Mouse (Mus musculus) MEL (cell line): Measurements from ENCODE around the gene Adar. TPM values are rescaled to one million over a fixed set of nuclear protein-coding genes. Genes with fewer than 3 reads are reported as not detected.

ENCODE experiments used
- DNase-seq: peaks from one replicate; pipeline ENCODE4 v3.0.0; 2011; ENCODE audit warnings: low read depth, low spot score
- H3K27ac ChIP-seq: 2 replicates; pipeline ENCODE4 v1.5.1; 2012; ENCODE audit warnings: low read depth, mild to moderate bottlenecking, control low read depth, low read length, moderate library complexity; ENCODE audit not compliant: control insufficient read depth
- H3K27me3 ChIP-seq, 2 experiments: fragments of 150-350 bp in 1 of 2; sonication (generic) in 1 of 2; 2 replicates each; pipeline ENCODE4 v1.6.1; 2012; ENCODE audit warnings: low read length in 2 of 2, mild to moderate bottlenecking in 2 of 2, improper control_type of control experiment in 1 of 2, moderate library complexity in 1 of 2; ENCODE audit not compliant: insufficient read depth in 2 of 2, control insufficient read depth in 1 of 2
- H3K36me3 ChIP-seq, 2 experiments: 2 replicates each; pipeline ENCODE4 v1.6.1; 2012 to 2014; ENCODE audit warnings: low read length in 2 of 2, improper control_type of control experiment in 1 of 2, inconsistent platforms in 1 of 2, mild to moderate bottlenecking in 1 of 2; ENCODE audit not compliant: insufficient read depth in 2 of 2, control insufficient read depth in 1 of 2
- H3K4me1 ChIP-seq, 2 experiments: fragments of 150-350 bp in 1 of 2; sonication (generic) in 1 of 2; 2 replicates each; pipeline ENCODE4 v1.6.1; 2012; ENCODE audit warnings: low read length in 2 of 2, improper control_type of control experiment in 1 of 2, mild to moderate bottlenecking in 1 of 2; ENCODE audit not compliant: insufficient read depth in 2 of 2, control insufficient read depth in 1 of 2
- H3K4me3 ChIP-seq, 2 experiments: fragments of 150-350 bp in 1 of 2; sonication (generic) in 1 of 2; 2 replicates each; pipeline ENCODE4 v1.5.1; 2012; ENCODE audit warnings: low read depth in 2 of 2, low read length in 2 of 2, mild to moderate bottlenecking in 2 of 2, moderate library complexity in 2 of 2, control low read depth in 1 of 2, improper control_type of control experiment in 1 of 2; ENCODE audit not compliant: control insufficient read depth in 1 of 2, insufficient read depth in 1 of 2
- H3K79me2 ChIP-seq: 2 replicates; pipeline ENCODE4 v1.6.1; 2012; ENCODE audit warnings: mild to moderate bottlenecking, low read length, moderate library complexity; ENCODE audit not compliant: control insufficient read depth, poor library complexity, insufficient read depth
- H3K9ac ChIP-seq: 2 replicates; pipeline ENCODE4 v1.6.1; 2012; ENCODE audit warnings: low read depth, mild to moderate bottlenecking, control low read depth, low read length, moderate library complexity; ENCODE audit not compliant: control insufficient read depth, poor library complexity, severe bottlenecking
- H3K9me3 ChIP-seq: fragments of 150-350 bp; sonication (generic); replicated peaks from 2 replicates; pipeline ENCODE4 v1.6.1; 2012; ENCODE audit warnings: mild to moderate bottlenecking, low read length, improper control_type of control experiment, moderate library complexity; ENCODE audit not compliant: insufficient read depth
- BHLHE40 ChIP-seq: IDR thresholded peaks from 2 replicates; pipeline ENCODE4 v1.6.1; 2012; ENCODE audit warnings: low read depth, mild to moderate bottlenecking, inconsistent platforms, low read length, improper control_type of control experiment, borderline replicate concordance
- CTCF ChIP-seq, 3 experiments: IDR thresholded peaks in 2 of 3; conservative IDR thresholded peaks in 1 of 3; 2 replicates each; pipeline ENCODE4 v1.5.1; 2011 to 2012; ENCODE audit warnings: low read length in 3 of 3, low read depth in 2 of 3, mild to moderate bottlenecking in 2 of 3, improper control_type of control experiment in 1 of 3, inconsistent platforms in 1 of 3, mixed read lengths in 1 of 3, moderate library complexity in 1 of 3; ENCODE audit not compliant: control insufficient read depth in 1 of 3, insufficient read depth in 1 of 3, poor library complexity in 1 of 3, severe bottlenecking in 1 of 3
- ELF1 ChIP-seq: IDR thresholded peaks from 2 replicates; pipeline ENCODE4 v1.6.1; 2014; ENCODE audit warnings: low read depth, mild to moderate bottlenecking, inconsistent platforms, low read length, improper control_type of control experiment, moderate library complexity
- EP300 ChIP-seq, 2 experiments: IDR thresholded peaks; 2 replicates each; pipeline ENCODE4 v1.6.1; 2011; ENCODE audit warnings: improper control_type of control experiment in 2 of 2, low read length in 2 of 2, low read depth in 1 of 2, mild to moderate bottlenecking in 1 of 2
- ETS1 ChIP-seq: IDR thresholded peaks from 2 replicates; pipeline ENCODE4 v1.6.1; 2012; ENCODE audit warnings: low read depth, mild to moderate bottlenecking, inconsistent platforms, low read length, improper control_type of control experiment, moderate library complexity
- GATA1 ChIP-seq: IDR thresholded peaks from 2 replicates; pipeline ENCODE4 v1.6.1; 2011; ENCODE audit warnings: low read depth, low read length, improper control_type of control experiment
- JUND ChIP-seq: IDR thresholded peaks from 2 replicates; pipeline ENCODE4 v1.6.1; 2011; ENCODE audit warnings: low read depth, mild to moderate bottlenecking, improper control_type of control experiment, low read length
- KAT2A ChIP-seq: conservative IDR thresholded peaks from 2 replicates; pipeline ENCODE4 v1.6.1; 2012; ENCODE audit warnings: low read depth, low read length, improper control_type of control experiment, inconsistent platforms
- MXI1 ChIP-seq: IDR thresholded peaks from 2 replicates; pipeline ENCODE4 v1.6.1; 2011; ENCODE audit warnings: mild to moderate bottlenecking, low read depth, low read length, improper control_type of control experiment
- NRF1 ChIP-seq: IDR thresholded peaks from 2 replicates; pipeline ENCODE4 v1.6.1; 2014; ENCODE audit warnings: low read depth, mild to moderate bottlenecking, inconsistent platforms, low read length, improper control_type of control experiment, moderate library complexity; ENCODE audit not compliant: poor library complexity, insufficient read depth, severe bottlenecking
- RAD21 ChIP-seq: IDR thresholded peaks from 2 replicates; pipeline ENCODE4 v1.6.1; 2011; ENCODE audit warnings: mild to moderate bottlenecking, low read depth, low read length, improper control_type of control experiment
- RCOR1 ChIP-seq: IDR thresholded peaks from 2 replicates; pipeline ENCODE4 v1.6.1; 2012; ENCODE audit warnings: low read depth, mild to moderate bottlenecking, inconsistent platforms, low read length, improper control_type of control experiment
- SIN3A ChIP-seq: IDR thresholded peaks from 2 replicates; pipeline ENCODE4 v1.6.1; 2012; ENCODE audit warnings: low read length, improper control_type of control experiment, inconsistent platforms
- SMC3 ChIP-seq: IDR thresholded peaks from 2 replicates; pipeline ENCODE4 v1.6.1; 2011; ENCODE audit warnings: low read depth, low read length, improper control_type of control experiment
- TCF12 ChIP-seq: IDR thresholded peaks from 2 replicates; pipeline ENCODE4 v1.6.1; 2014; ENCODE audit warnings: low read depth, mild to moderate bottlenecking, inconsistent platforms, low read length, improper control_type of control experiment, moderate library complexity
- USF1 ChIP-seq: IDR thresholded peaks from 2 replicates; pipeline ENCODE4 v1.6.1; 2014; ENCODE audit warnings: low read depth, mild to moderate bottlenecking, inconsistent platforms, low read length, improper control_type of control experiment, moderate library complexity
- ZC3H11A ChIP-seq: IDR thresholded peaks from 2 replicates; pipeline ENCODE4 v1.6.1; 2012; ENCODE audit warnings: low read depth, mild to moderate bottlenecking, inconsistent platforms, low read length, improper control_type of control experiment
- ZKSCAN1 ChIP-seq: IDR thresholded peaks from 2 replicates; pipeline ENCODE4 v1.6.1; 2012; ENCODE audit warnings: low read depth, mild to moderate bottlenecking, inconsistent platforms, low read length, improper control_type of control experiment, moderate library complexity
- polyA plus RNA-seq, 2 experiments: library from polyadenylated mRNA; stranded (reverse) in 1 of 2; unstranded in 1 of 2; fragments of >175 nt in 1 of 2; fragments of >200 nt in 1 of 2; gene quantifications; 2 replicates each; pipeline versions ENCODE4 v1.2.1 to v1.2.4; 2012; ENCODE audit warnings: low replicate concordance in 2 of 2, low read depth in 1 of 2; ENCODE audit not compliant: insufficient read length in 2 of 2, insufficient read depth in 1 of 2, missing spikeins in 1 of 2
- total RNA-seq: library from RNA; depleted of rRNA; stranded (reverse); fragments of 300-350 nt; gene quantifications from 2 replicates; pipeline ENCODE4 v1.2.3, GENCODE M21; 2012

Adar gene
- total and polyA plus RNA-seq, 3 experiments = 26.7 to 124 (median 45.1) TPM

GRCm38 (mm10) chr3:89770425-89771002 is 55.7 kb downstream of the Adar start (continued):
- TF ChIP-seq EP300 (IDR thresholded peaks at IDR 0.05; ENCODE audit: low read depth in 1 of 2, low read length in 2 of 2) = peak; percentile 10 to 84; a peak in 3 of 4 replicates
- peak; percentile 31; the same call in 1 of the 2 replicates for TF ChIP-seq KAT2A
- peak; percentile 60; the same call in 1 of the 2 replicates for TF ChIP-seq RCOR1
- TF ChIP-seq, all 39 proteins: peak for 17

- peaks cover 43% of the 10 kb centered on the region for H3K79me2 ChIP-seq
- H3K27ac ChIP-seq = peak overlapping the region; percentile 82
- DNase-seq = peak; percentile 96
- no peaks in the 10 kb centered on the region for H3K9me3 ChIP-seq
- TF ChIP-seq NRF1 = no peak
- TF ChIP-seq RAD21 = peak; percentile 98
- peak; percentile 84 for TF ChIP-seq ZC3H11A
- TF ChIP-seq ZKSCAN1 = no peak
- TF ChIP-seq GATA1 = peak; percentile 5; the same call in 1 of the 2 replicates
- TF ChIP-seq ELF1 = peak; percentile 29; the same call in 1 of the 2 replicates
- TF ChIP-seq MXI1 = no peak
- peak; percentile 78 for TF ChIP-seq BHLHE40
- peak; percentile 84 for TF ChIP-seq SMC3
- TF ChIP-seq TCF12 = no peak
- TF ChIP-seq JUND = 0 out of 2 replicates have a peak, but pooled peaks have one; percentile 16
- peak; percentile 36; the same call in 1 of the 2 replicates for TF ChIP-seq ETS1
- peak; percentile 44 for TF ChIP-seq SIN3A
- peak in 2 of 3 experiments; percentile 98 to 99 for TF ChIP-seq CTCF (IDR thresholded peaks at IDR 0.05 in 2 of 3, conservative IDR thresholded peaks at IDR 0.05 in 1 of 3; ENCODE audit: control insufficient read depth in 1 of 3, insufficient read depth in 1 of 3, low read depth in 2 of 3, low read length in 3 of 3, poor library complexity in 1 of 3, severe bottlenecking in 1 of 3)
- TF ChIP-seq USF1 = peak; percentile 6; the same call in 1 of the 2 replicates
- peaks cover 14 to 38% of the 10 kb centered on the region in 2 experiments for H3K36me3 ChIP-seq
- H3K9ac ChIP-seq = peak overlapping the region; percentile 78
- peaks cover 22 to 37% of the 10 kb centered on the region in 2 experiments for H3K4me1 ChIP-seq
- peak overlapping the region; percentile 59 to 62 for H3K4me3 ChIP-seq
- no peaks in the 10 kb centered on the region for H3K27me3 ChIP-seq
Measured at GRCm38 (mm10) chr3:89772588-89772967, 57.8 kb downstream of the Adar start.
